Mouse (Mus musculus) lung, adult 2 months (tissue): ENCODE data around the gene Gga1.

ENCODE experiments used
- CTCF ChIP-seq: fragments of 200-500 bp; IDR thresholded peaks from 2 replicates; pipeline ENCODE4 v1.5.1; 2011; ENCODE audit warnings: mild to moderate bottlenecking, low read length, control low read depth; ENCODE audit not compliant: insufficient read depth
- POLR2A ChIP-seq: fragments of 200-500 bp; IDR thresholded peaks from 2 replicates; pipeline ENCODE4 v1.6.1; 2011; ENCODE audit warnings: low read depth, mild to moderate bottlenecking, control low read depth, low read length, borderline replicate concordance; ENCODE audit errors: extremely low read depth

- TF ChIP-seq POLR2A (no peak), CTCF (no peak)
These were observed 8.6 kb upstream of the Gga1 start for GRCm38 (mm10) chr15:78868398-78868797.
